Mouse (Mus musculus) MEL (cell line): ENCODE data around the gene Vipas39.

Experiments
- EP300 ChIP-seq, 2 experiments: IDR thresholded peaks; 2 replicates each; pipeline ENCODE4 v1.6.1; 2011; ENCODE audit warnings: improper control_type of control experiment in 2 of 2, low read length in 2 of 2, low read depth in 1 of 2, mild to moderate bottlenecking in 1 of 2
- POLR2AphosphoS2 ChIP-seq: IDR thresholded peaks from 2 replicates; pipeline ENCODE4 v1.6.1; 2011; ENCODE audit warnings: low read length, improper control_type of control experiment
- POLR2AphosphoS5 ChIP-seq: IDR thresholded peaks from 2 replicates; pipeline ENCODE4 v1.6.1; 2012; ENCODE audit warnings: low read depth, borderline replicate concordance, mild to moderate bottlenecking, inconsistent platforms, low read length, moderate library complexity, mixed read lengths

- TF ChIP-seq POLR2AphosphoS2 (no peak), EP300 (IDR thresholded peaks at IDR 0.05; ENCODE audit: low read depth in 1 of 2, low read length in 2 of 2) (no peak), POLR2AphosphoS5 (no peak)
These were observed 15.7 kb upstream of the Vipas39 start for GRCm38 (mm10) chr12:87281766-87282165.
